Mouse (Mus musculus): ENCODE results near the gene Scgn. TPM values are rescaled to one million over a fixed set of nuclear protein-coding genes. Genes with fewer than 3 reads are reported as not detected.

Gene Scgn
- not detected for polyA plus RNA-seq (2017; shearing (Covaris generic))

DNA sequence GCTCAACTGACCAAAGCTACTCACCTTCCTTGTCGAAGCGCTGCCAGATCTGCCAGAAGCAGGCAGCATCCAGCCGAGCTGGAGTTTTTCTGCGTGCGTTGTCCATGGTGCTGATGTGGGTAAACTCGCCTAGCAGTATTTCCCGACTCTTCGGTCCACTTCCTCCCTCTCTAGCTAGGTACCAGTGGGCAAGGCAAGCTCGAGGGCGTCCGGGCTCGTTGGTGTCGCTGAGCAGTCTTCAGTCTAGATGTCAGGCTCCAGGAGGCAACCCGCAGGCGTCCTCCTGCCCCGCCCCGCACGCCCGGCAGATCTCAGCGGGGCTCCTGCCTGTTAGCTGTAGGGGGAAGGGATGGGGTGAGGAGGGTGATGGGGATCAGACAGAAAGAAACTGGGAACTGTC, at the start of gene Scgn:
Gene Scgn, minus strand, starts transcription at position 287 of the 400 bp plus-strand sequence.

DNA sequence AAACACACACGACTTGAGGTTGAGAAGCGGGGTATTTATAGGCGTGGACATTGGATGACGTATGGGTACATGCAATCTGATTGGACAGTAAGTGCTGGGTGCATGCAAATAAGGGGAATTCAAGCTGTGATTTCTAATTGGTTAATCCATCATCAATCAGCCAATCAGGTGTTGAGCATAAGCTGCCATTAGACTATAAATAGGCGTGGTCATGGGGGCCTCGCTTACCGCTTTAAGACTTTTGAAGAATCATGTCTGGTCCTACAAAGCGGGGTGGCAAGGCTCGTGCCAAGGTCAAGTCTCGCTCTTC, 56.8 kb downstream of the Scgn start, which contains the start of gene Hist1h2aa:
Gene Hist1h2aa, plus strand, starts transcription at position 252 of the 310 bp plus-strand sequence.

DNA sequence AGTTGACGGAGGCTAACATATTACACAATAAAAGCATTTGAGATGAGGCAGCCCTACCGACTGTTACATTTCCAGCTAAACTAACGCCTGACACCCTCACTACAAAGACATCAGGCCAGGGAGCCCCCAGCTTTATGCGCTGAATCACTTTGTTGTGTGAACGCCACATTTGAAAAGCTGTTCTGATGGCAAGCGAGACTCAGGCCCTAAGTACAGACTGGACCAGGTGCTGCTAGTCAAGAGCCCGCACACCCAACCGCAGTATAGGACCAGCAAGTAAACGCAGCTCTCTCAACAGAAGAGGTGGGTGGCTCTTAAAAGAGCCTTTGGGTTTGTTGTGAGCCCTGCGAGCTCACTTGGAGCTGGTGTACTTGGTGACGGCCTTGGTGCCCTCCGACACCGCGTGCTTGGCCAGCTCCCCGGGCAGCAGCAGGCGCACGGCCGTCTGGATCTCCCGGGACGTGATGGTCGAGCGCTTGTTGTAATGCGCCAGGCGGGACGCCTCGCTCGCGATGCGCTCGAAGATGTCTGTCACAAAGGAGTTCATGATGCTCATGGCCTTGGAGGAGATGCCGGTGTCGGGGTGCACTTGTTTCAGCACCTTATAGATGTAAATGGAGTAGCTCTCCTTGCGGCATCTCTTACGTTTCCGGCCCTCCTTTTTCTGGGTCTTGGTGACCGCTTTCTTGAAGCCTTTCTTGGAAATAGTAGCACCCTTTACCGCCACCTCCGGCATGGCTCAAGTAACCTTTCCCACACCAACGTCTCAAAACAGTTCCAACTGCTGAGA, 57.4 kb downstream of the Scgn start, which contains the start of gene Hist1h2ba:
Gene Hist1h2ba, minus strand, starts transcription at position 736 of the 790 bp plus-strand sequence.

DNA sequence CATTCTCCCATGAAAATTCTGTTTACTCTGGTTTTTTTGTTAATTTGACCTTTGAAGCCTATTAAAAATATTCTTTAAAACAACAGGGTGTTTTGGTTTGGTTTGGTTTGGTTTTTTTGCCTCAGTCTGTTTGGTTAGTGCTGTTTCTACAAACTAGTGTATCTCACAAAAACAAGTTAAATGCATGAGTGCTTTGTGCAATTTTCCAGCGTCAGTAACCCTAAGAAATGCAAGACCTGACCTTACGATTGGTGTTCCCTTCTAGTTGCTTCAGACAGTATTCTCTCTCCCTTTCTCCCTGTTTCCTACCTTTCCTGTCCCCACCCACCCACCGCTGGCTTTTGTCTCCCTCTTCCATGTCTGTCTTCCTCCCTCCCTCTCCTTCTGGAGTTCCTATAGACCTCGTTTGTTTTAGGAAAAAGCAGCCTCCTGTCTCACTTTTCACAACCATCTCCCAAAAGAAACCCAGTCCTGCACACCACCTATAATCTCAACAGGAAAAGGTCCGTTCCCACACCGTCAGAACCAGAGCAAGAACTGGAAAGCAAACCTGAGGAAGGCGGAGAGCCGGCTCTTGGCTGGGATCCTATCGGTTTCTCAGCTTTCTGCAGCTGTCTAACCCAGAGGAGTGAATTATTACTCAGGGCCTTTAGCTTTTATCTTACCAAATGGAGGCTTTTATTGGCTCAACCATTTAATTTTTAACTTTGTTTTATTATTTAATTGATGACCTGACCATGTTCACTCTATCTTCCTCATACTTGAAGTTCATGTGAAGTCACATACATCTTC, 76.4 kb downstream of the Scgn start, which contains the start of gene Slc17a4:
Gene Slc17a4, minus strand, starts transcription at position 634 of the 792 bp plus-strand sequence.

Other genes starting within 250 kb of the Scgn start
- 1 to 10 TPM; 2.7 to 3.1 TPM for gene Hist1h3c, start 245.6 kb downstream of the Scgn start, polyA plus RNA-seq (2017; shearing (Covaris generic))
- gene Hist1h2bb, start 244.5 kb downstream of the Scgn start, polyA plus RNA-seq (2017; shearing (Covaris generic)): 1 to 10 TPM; 1.1 to 2.8 TPM
- 1 to 10 TPM; 4.6 to 7.2 TPM for gene Hist1h2ab, start 240.1 kb downstream of the Scgn start, polyA plus RNA-seq (2017; shearing (Covaris generic))
- 1 to 10 TPM in 1 of 2 experiments, not detected in 1; 1.4 TPM for gene Hist1h3b, start 238.9 kb downstream of the Scgn start, polyA plus RNA-seq (2017; shearing (Covaris generic))
- gene Hist1h4b, start 234.2 kb downstream of the Scgn start, polyA plus RNA-seq (2017; shearing (Covaris generic)): 1 to 10 TPM; 5.4 to 5.6 TPM
- not detected for gene Hist1h4a, start 230.0 kb downstream of the Scgn start, polyA plus RNA-seq (2017; shearing (Covaris generic))
- gene Hist1h3a, start 228.8 kb downstream of the Scgn start, polyA plus RNA-seq (2017; shearing (Covaris generic)): 1 to 10 TPM; 5.1 TPM
- gene Hist1h1a, start 227.5 kb downstream of the Scgn start, polyA plus RNA-seq (2017; shearing (Covaris generic)): 1 to 10 TPM; 2.5 to 3.0 TPM
- under 1 TPM in 1 of 2 experiments, not detected in 1; 0.17 TPM for gene Trim38, start 221.3 kb downstream of the Scgn start, polyA plus RNA-seq (2017; shearing (Covaris generic))
- under 1 TPM in 1 of 2 experiments, not detected in 1; 0.09 TPM for gene Slc17a2, start 184.2 kb downstream of the Scgn start, polyA plus RNA-seq (2017; shearing (Covaris generic))
- gene Slc17a3, start 151.8 kb downstream of the Scgn start, polyA plus RNA-seq (2017; shearing (Covaris generic)): not detected
- under 1 TPM in 1 of 2 experiments, not detected in 1; 0.09 TPM for gene Slc17a1, start 123.5 kb downstream of the Scgn start, polyA plus RNA-seq (2017; shearing (Covaris generic))
- gene Slc17a4, start 76.2 kb downstream of the Scgn start, polyA plus RNA-seq (2017; shearing (Covaris generic)): not detected
- gene Hist1h2ba, start 57.1 kb downstream of the Scgn start, polyA plus RNA-seq (2017; shearing (Covaris generic)): not detected
- not detected for gene Hist1h2aa, start 56.8 kb downstream of the Scgn start, polyA plus RNA-seq (2017; shearing (Covaris generic))

Data from activated CD4-positive, CD25-positive, alpha-beta regulatory T cell (primary cell).